In genomic region chr11:46058916-46059315, GRCm38 (mm10) we compare ENCODE assay signal across 26 mouse cellular contexts. TPM values are rescaled to one million over a fixed set of nuclear protein-coding genes. Genes with fewer than 3 reads are reported as not detected.
DNase-seq lines count a peak whose midpoint lies in the region; ATAC-seq and TF ChIP-seq lines count a peak whose summit lies in the region.
"Had no signal": no experiment of that assay in that cellular context is flagged by ENCODE, and none has a peak within 500 bp of the region (broad histone marks: within the 10 kb centered on the region; RNA-seq: fewer than 3 reads in every experiment).

No protein-coding gene starts in this region.

- no peak for TF ChIP-seq POLR2A in embryonic fibroblast, embryonic 13.5 days (IDR thresholded peaks at IDR 0.05; ENCODE audit: low read depth, low read length)

- ATAC-seq in heart, embryonic 14.5 days (ENCODE audit: insufficient number of reproducible peaks, insufficient read depth, low FRiP score, low read depth), result no peak
- ATAC-seq in midbrain, embryonic 11.5 days (ENCODE audit: low FRiP score), result no peak
- ATAC-seq in midbrain, embryonic 13.5 days, result no peak
- ATAC-seq: forebrain, embryonic 15.5 days; lung, postnatal 0 days; Patski had no signal

- peaks cover 29% of the 10 kb centered on the region for H3K36me3 ChIP-seq in heart, embryonic 14.5 days (ENCODE audit: control insufficient read depth, insufficient read depth, low read length)
- H3K36me3 ChIP-seq in midbrain, embryonic 11.5 days (ENCODE audit: control insufficient read depth, insufficient read depth, low read length), result no peaks in the 10 kb centered on the region
- peaks cover 5% of the 10 kb centered on the region; the same call in 1 of the 2 replicates for H3K36me3 ChIP-seq in midbrain, embryonic 13.5 days
- H3K36me3 ChIP-seq: forebrain, embryonic 10.5 days; midbrain, embryonic 10.5 days had no signal

- no peak for TF ChIP-seq CTCF in embryonic fibroblast, embryonic 13.5 days (IDR thresholded peaks at IDR 0.05; ENCODE audit: borderline replicate concordance, insufficient read depth, low read length)

- DNase-seq in heart, adult 8-10 months (ENCODE audit: low spot score), result no peak
- DNase-seq in midbrain, embryonic 11.5 days (ENCODE audit: low spot score, missing footprints), result peak; percentile 71
- DNase-seq in urinary bladder, postnatal 25 days (ENCODE audit: low spot score), result no peak
- DNase-seq: adrenal gland, postnatal 25 days; B cell, adult 2 months; cerebellum, adult 11-12 months; cerebellum, adult 9-11 months; embryo, embryonic 11 days; heart, postnatal 4 days; kidney, adult 2 months; kidney, postnatal 36 days; thymus, adult 2 months; thymus, postnatal 4 days had no signal

- peaks cover 16 to 63% of the 10 kb centered on the region in 2 experiments for H3K4me1 ChIP-seq in heart, embryonic 14.5 days (ENCODE audit: control insufficient read depth in 2 of 2, insufficient read depth in 2 of 2, low read length in 2 of 2)
- H3K4me1 ChIP-seq in midbrain, embryonic 11.5 days (ENCODE audit: control insufficient read depth, insufficient read depth, low read length), result peaks cover 4% of the 10 kb centered on the region; the same call in 1 of the 2 replicates
- H3K4me1 ChIP-seq in midbrain, embryonic 13.5 days (replicated peaks), result peaks cover 21% of the 10 kb centered on the region
- H3K4me1 ChIP-seq in embryonic fibroblast, embryonic 13.5 days (ENCODE audit: control insufficient read depth, insufficient read depth, low read length), result peaks cover 14% of the 10 kb centered on the region

- WGBS in heart, embryonic 14.5 days, result 89% methylated on average over 4 of the region's 4 CpGs
- WGBS in midbrain, embryonic 11.5 days, result 93% methylated on average over 4 of the region's 4 CpGs
- WGBS in midbrain, embryonic 13.5 days, result 99% methylated on average over 4 of the region's 4 CpGs

- no peak overlapping the region for H3K9ac ChIP-seq in heart, embryonic 14.5 days (ENCODE audit: low read length)
- no peak overlapping the region for H3K9ac ChIP-seq in midbrain, embryonic 11.5 days (ENCODE audit: low read length)
- no peak overlapping the region for H3K9ac ChIP-seq in midbrain, embryonic 13.5 days (replicated peaks)
- H3K9ac ChIP-seq: embryonic facial prominence, embryonic 12.5 days; forebrain, embryonic 15.5 days; limb, embryonic 13.5 days had no signal

- H3K27ac ChIP-seq in heart, embryonic 14.5 days (replicated peaks in 1 of 2; ENCODE audit: control insufficient read depth in 1 of 2, insufficient read depth in 1 of 2, low read depth in 2 of 2, low read length in 2 of 2), result no peak overlapping the region
- H3K27ac ChIP-seq in midbrain, embryonic 11.5 days (ENCODE audit: low read depth, low read length), result no peak overlapping the region
- H3K27ac ChIP-seq in midbrain, embryonic 13.5 days, result no peak overlapping the region
- no peak overlapping the region for H3K27ac ChIP-seq in embryonic fibroblast, embryonic 13.5 days (ENCODE audit: insufficient read depth, low read length)
- H3K27ac ChIP-seq: embryonic facial prominence, embryonic 12.5 days; forebrain, embryonic 10.5 days; forebrain, embryonic 15.5 days; hindbrain, embryonic 13.5 days; layer of hippocampus, adult 2 months; limb, embryonic 13.5 days; midbrain, embryonic 10.5 days had no signal

- no peak overlapping the region for H3K4me3 ChIP-seq in heart, embryonic 14.5 days (ENCODE audit: control insufficient read depth in 1 of 2, insufficient read depth in 1 of 2, low read depth in 1 of 2, low read length in 2 of 2)
- H3K4me3 ChIP-seq in midbrain, embryonic 11.5 days (ENCODE audit: low read depth, low read length), result no peak overlapping the region
- H3K4me3 ChIP-seq in midbrain, embryonic 13.5 days (replicated peaks), result no peak overlapping the region
- 0 out of 2 replicates have a peak overlapping the region, but pooled peaks have one; percentile 10 for H3K4me3 ChIP-seq in embryonic fibroblast, embryonic 13.5 days (ENCODE audit: insufficient read depth, low read length)
- H3K4me3 ChIP-seq: embryonic facial prominence, embryonic 12.5 days; forebrain, embryonic 10.5 days; forebrain, embryonic 15.5 days; layer of hippocampus, adult 2 months; midbrain, embryonic 10.5 days had no signal

- peak overlapping the region; percentile 69 for H3K4me2 ChIP-seq in heart, embryonic 14.5 days (ENCODE audit: low read length)
- H3K4me2 ChIP-seq in midbrain, embryonic 11.5 days, result no peak overlapping the region
- no peak overlapping the region for H3K4me2 ChIP-seq in midbrain, embryonic 13.5 days (replicated peaks)
- H3K4me2 ChIP-seq: forebrain, embryonic 15.5 days had no signal

- H3K9me3 ChIP-seq in heart, embryonic 14.5 days (ENCODE audit: control insufficient read depth, low read length), result no peaks in the 10 kb centered on the region
- no peaks in the 10 kb centered on the region for H3K9me3 ChIP-seq in midbrain, embryonic 11.5 days (ENCODE audit: control insufficient read depth, low read length)
- H3K9me3 ChIP-seq in midbrain, embryonic 13.5 days, result no peaks in the 10 kb centered on the region
- H3K9me3 ChIP-seq: embryonic facial prominence, embryonic 12.5 days; forebrain, embryonic 10.5 days; forebrain, embryonic 15.5 days; heart, embryonic 10.5 days; hindbrain, embryonic 13.5 days; limb, embryonic 13.5 days; midbrain, embryonic 10.5 days had no signal

- H3K27me3 ChIP-seq in heart, embryonic 14.5 days (ENCODE audit: control insufficient read depth, insufficient read depth, low read length), result no peaks in the 10 kb centered on the region
- H3K27me3 ChIP-seq in midbrain, embryonic 11.5 days (ENCODE audit: control insufficient read depth, insufficient read depth, low read length), result peaks cover 2% of the 10 kb centered on the region; the same call in 1 of the 2 replicates
- no peaks in the 10 kb centered on the region for H3K27me3 ChIP-seq in midbrain, embryonic 13.5 days
- H3K27me3 ChIP-seq: embryonic facial prominence, embryonic 12.5 days; forebrain, embryonic 15.5 days; hindbrain, embryonic 13.5 days; limb, embryonic 13.5 days; Patski had no signal

RNA-seq across cellular contexts. Expression of gene Adam19, which starts 3.1 kb away (rescaled TPM):
- 21.1 and 22.7 TPM in 2 replicates for polyA plus RNA-seq in heart, embryonic 14.5 days (2014; fragmentation: Nextera tagmentation; extraction: Ambion mirVana)
- total RNA-seq in heart, adult 8-10 months (2022), result 10 to 100 TPM; 17.7 to 42.4 (median 24.0) TPM
- polyA plus RNA-seq in midbrain, embryonic 11.5 days (2014; fragmentation: Nextera tagmentation; extraction: Ambion mirVana), result 6.1 and 6.6 TPM in 2 replicates
- 8.8 and 10.5 TPM in 2 replicates for polyA plus RNA-seq in midbrain, embryonic 13.5 days (2015; fragmentation: Nextera tagmentation; extraction: Ambion mirVana)
- polyA plus RNA-seq in embryonic fibroblast, embryonic 13.5 days (2011; ENCODE audit: insufficient read length, low read depth, missing spikeins), result 91.6 and 111 TPM in 2 replicates

RNA-seq across cellular contexts. Expression of gene Gm12166, which starts 6.8 kb away (rescaled TPM):
- polyA plus RNA-seq in heart, embryonic 14.5 days (2014; fragmentation: Nextera tagmentation; extraction: Ambion mirVana), result 4.6 and 4.9 TPM in 2 replicates
- total RNA-seq in heart, adult 8-10 months (2022), result 1 to 10 TPM in 2 of 4 experiments, under 1 TPM in 2; 0.43 to 1.3 (median 0.96) TPM
- 1.4 and 2.5 TPM in 2 replicates for polyA plus RNA-seq in midbrain, embryonic 11.5 days (2014; fragmentation: Nextera tagmentation; extraction: Ambion mirVana)
- polyA plus RNA-seq in midbrain, embryonic 13.5 days (2015; fragmentation: Nextera tagmentation; extraction: Ambion mirVana), result 6.1 and 7.1 TPM in 2 replicates
- polyA plus RNA-seq in embryonic fibroblast, embryonic 13.5 days (2011; ENCODE audit: insufficient read length, low read depth, missing spikeins), result 3.0 and 15.8 TPM in 2 replicates
